Mouse (Mus musculus): ENCODE data around the gene Ddx52. TPM values are rescaled to one million over a fixed set of nuclear protein-coding genes. Genes with fewer than 3 reads are reported as not detected.

The Ddx52 gene
- total RNA-seq, 4 experiments from 2014 or later: 18.8 to 26.6 (median 26.0) TPM

Other genes starting within 250 kb of the Ddx52 start
- gene Wfdc17, start 238.1 kb upstream of the Ddx52 start, total RNA-seq (2022): 10 to 100 TPM in 1 of 4 experiments, 1 to 10 TPM in 3; 1.4 to 12.0 (median 5.6) TPM
- not detected for gene Wfdc18, start 233.0 kb upstream of the Ddx52 start, total RNA-seq (2022)
- gene Wfdc21, start 195.1 kb upstream of the Ddx52 start, total RNA-seq (2022): 1 to 10 TPM in 2 of 4 experiments, not detected in 2; 1.3 to 2.2 TPM
- gene Heatr6, start 188.4 kb upstream of the Ddx52 start, total RNA-seq (2022): 10 to 100 TPM; 15.7 to 22.4 (median 18.8) TPM
- gene Hnf1b, start 92.0 kb upstream of the Ddx52 start, total RNA-seq (2022): under 1 TPM in 2 of 4 experiments, not detected in 2; 0.11 to 0.12 TPM
- gene Synrg, start 22.4 kb downstream of the Ddx52 start, total RNA-seq (2022): 10 to 100 TPM; 49.3 to 73.8 (median 63.4) TPM
- 10 to 100 TPM in 2 of 4 experiments, 1 to 10 TPM in 2; 5.7 to 16.5 (median 9.4) TPM for gene Dusp14, start 127.2 kb downstream of the Ddx52 start, total RNA-seq (2022)
- 10 to 100 TPM; 13.6 to 33.0 (median 22.9) TPM for gene Tada2a, start 187.5 kb downstream of the Ddx52 start, total RNA-seq (2022)
- gene Acaca, start 187.6 kb downstream of the Ddx52 start, total RNA-seq (2022): 100 to 1,000 TPM in 3 of 4 experiments, 10 to 100 TPM in 1; 81.4 to 339 (median 190) TPM
- gene Gm11437, start 225.4 kb downstream of the Ddx52 start, total RNA-seq (2022): under 1 TPM in 1 of 4 experiments, not detected in 3; 0.38 TPM

Data from adrenal gland, adult 8-10 months (tissue).